Mouse (Mus musculus) thymus, adult 2 months (tissue): ENCODE data around the gene Fcor. TPM values are rescaled to one million over a fixed set of nuclear protein-coding genes. Genes with fewer than 3 reads are reported as not detected.

Source experiments
- DNase-seq: peaks from one replicate; pipeline ENCODE4 v3.0.0; 2021
- H3K27ac ChIP-seq: fragments of 200-500 bp; 2 replicates; pipeline ENCODE4 v1.5.1; 2012; ENCODE audit warnings: low read length, control low read depth; ENCODE audit not compliant: control insufficient read depth, insufficient read depth
- H3K27me3 ChIP-seq: fragments of 200-500 bp; 2 replicates; pipeline ENCODE4 v1.6.1; 2012; ENCODE audit warnings: mild to moderate bottlenecking, low read length, moderate library complexity, mixed read lengths; ENCODE audit not compliant: control insufficient read depth, insufficient read depth
- H3K36me3 ChIP-seq: fragments of 200-500 bp; 2 replicates; pipeline ENCODE4 v1.6.1; 2012; ENCODE audit warnings: mild to moderate bottlenecking, low read length, moderate library complexity; ENCODE audit not compliant: control insufficient read depth, insufficient read depth
- H3K4me1 ChIP-seq: fragments of 200-500 bp; replicated peaks from 2 replicates; pipeline ENCODE4 v1.6.1; 2012; ENCODE audit warnings: low read length; ENCODE audit not compliant: control insufficient read depth, insufficient read depth
- H3K4me3 ChIP-seq: fragments of 200-500 bp; 2 replicates; pipeline ENCODE4 v1.5.1; 2012; ENCODE audit warnings: mild to moderate bottlenecking, low read length, control low read depth, moderate library complexity; ENCODE audit not compliant: control insufficient read depth, insufficient read depth
- CTCF ChIP-seq: fragments of 200-500 bp; IDR thresholded peaks from 2 replicates; pipeline ENCODE4 v1.5.1; 2012; ENCODE audit warnings: mild to moderate bottlenecking, control low read depth, low read length, moderate library complexity, borderline replicate concordance; ENCODE audit not compliant: control insufficient read depth, poor library complexity, insufficient read depth; ENCODE audit errors: extremely low read depth
- POLR2A ChIP-seq: fragments of 200-500 bp; IDR thresholded peaks from 2 replicates; pipeline ENCODE4 v1.6.1; 2012; ENCODE audit warnings: mild to moderate bottlenecking, low read length, control low read depth, moderate library complexity; ENCODE audit not compliant: control insufficient read depth, poor library complexity, insufficient read depth; ENCODE audit errors: extremely low read depth
- WGBS: fragments of 180-500 bp; shearing (Covaris S2); methylation state at CpG from one replicate; pipeline ENCODE4 v1.1.7; 2018; 5-methylcytosine and 5-hydroxymethylcytosine counted together
- polyA plus RNA-seq: library from polyadenylated mRNA; depleted of rRNA; stranded (reverse); fragments of >200 nt; gene quantifications from 2 replicates; pipeline ENCODE4 v1.2.3, GENCODE M21; 2012

The Fcor gene
- polyA plus RNA-seq, 1 experiment, result 14.0 TPM

- H3K27me3 ChIP-seq, result no peaks in the 10 kb centered on the region
- no peaks in the 10 kb centered on the region for H3K36me3 ChIP-seq
- 74% methylated on average over 7 of the region's 7 CpGs for WGBS
- H3K27ac ChIP-seq, result no peak overlapping the region
- H3K4me1 ChIP-seq, result peaks cover 12% of the 10 kb centered on the region
- no peak for TF ChIP-seq POLR2A
- TF ChIP-seq CTCF, result no peak
- no peak for DNase-seq
- no peak overlapping the region for H3K4me3 ChIP-seq
These were observed 35.4 kb upstream of the Fcor start for GRCm38 (mm10) chr8:3707611-3708010.

GRCm38 (mm10) chr8:3705711-3706110 lies 33.5 kb upstream of the Fcor start:
- H3K4me1 ChIP-seq, result peaks cover 6% of the 10 kb centered on the region; the same call in 1 of the 2 replicates

GRCm38 (mm10) chr8:3701491-3701890 lies 29.3 kb upstream of the Fcor start:
- no peak overlapping the region for H3K27ac ChIP-seq
- DNase-seq, result no peak
- 100% methylated on average over 1 of the region's 1 CpGs for WGBS
- H3K36me3 ChIP-seq, result no peaks in the 10 kb centered on the region
- no peaks in the 10 kb centered on the region for H3K27me3 ChIP-seq
- no peaks in the 10 kb centered on the region for H3K4me1 ChIP-seq
- no peak overlapping the region for H3K4me3 ChIP-seq
- no peak for TF ChIP-seq CTCF
- TF ChIP-seq POLR2A, result no peak

More at GRCm38 (mm10) chr8:3705711-3706110, 33.5 kb upstream of the Fcor start:
- peak; percentile 25 for DNase-seq
- no peak overlapping the region for H3K4me3 ChIP-seq
- no peak overlapping the region for H3K27ac ChIP-seq
- H3K27me3 ChIP-seq, result no peaks in the 10 kb centered on the region
- no peak for TF ChIP-seq CTCF
- no peak for TF ChIP-seq POLR2A
- no peaks in the 10 kb centered on the region for H3K36me3 ChIP-seq
- 65% methylated on average over 4 of the region's 4 CpGs for WGBS

- WGBS, result 50% methylated on average over 3 of the region's 3 CpGs
- Histone ChIP-seq H3K4me3 (no peak within 1 kb of the TSS), H3K27me3 (no peaks in the 10 kb centered on the region), H3K27ac (no peak within 1 kb of the TSS), H3K4me1 (no peaks in the 10 kb centered on the region), H3K36me3 (no peaks in the 10 kb centered on the region)
- TF ChIP-seq POLR2A, result no peak
- no peak for TF ChIP-seq CTCF
- no peak for DNase-seq
These were observed 22.0 kb upstream of the Fcor start, which contains the start of gene Fcer2a for GRCm38 (mm10) chr8:3694121-3694520. TSS of gene Fcer2a (minus strand) at chr8:3694175.

GRCm38 (mm10) chr8:3690774-3691173 lies 18.6 kb upstream of the Fcor start:
- no peak overlapping the region for H3K4me3 ChIP-seq
- H3K36me3 ChIP-seq, result no peaks in the 10 kb centered on the region
- 79% methylated on average over 3 of the region's 3 CpGs for WGBS
- no peaks in the 10 kb centered on the region for H3K4me1 ChIP-seq
- TF ChIP-seq CTCF (no peak), POLR2A (no peak)
- no peaks in the 10 kb centered on the region for H3K27me3 ChIP-seq
- DNase-seq, result no peak
- no peak overlapping the region for H3K27ac ChIP-seq

GRCm38 (mm10) chr8:3687537-3687936 lies 15.4 kb upstream of the Fcor start:
- no peak for DNase-seq
- H3K27ac ChIP-seq, result no peak overlapping the region
- no peaks in the 10 kb centered on the region for H3K4me1 ChIP-seq
- WGBS, result 63% methylated on average over 6 of the region's 6 CpGs
- TF ChIP-seq CTCF, result no peak
- no peak for TF ChIP-seq POLR2A
- no peak overlapping the region for H3K4me3 ChIP-seq
- H3K27me3 ChIP-seq, result no peaks in the 10 kb centered on the region
- no peaks in the 10 kb centered on the region for H3K36me3 ChIP-seq

GRCm38 (mm10) chr8:3685422-3685821 lies 13.3 kb upstream of the Fcor start:
- no peaks in the 10 kb centered on the region; the same call in 1 of the 2 replicates for H3K36me3 ChIP-seq
- no peaks in the 10 kb centered on the region for H3K4me1 ChIP-seq
- no peak overlapping the region for H3K4me3 ChIP-seq
- TF ChIP-seq CTCF, result no peak
- no peak for TF ChIP-seq POLR2A
- WGBS, result 69% methylated on average over 5 of the region's 5 CpGs
- H3K27ac ChIP-seq, result no peak overlapping the region
- no peak for DNase-seq
- no peaks in the 10 kb centered on the region for H3K27me3 ChIP-seq
